ENCODE assay signal across 14 mouse cellular contexts in genomic region chr6:30713455-30713854, GRCm38 (mm10). TPM values are rescaled to one million over a fixed set of nuclear protein-coding genes. Genes with fewer than 3 reads are reported as not detected.
A peak's percentile ranks its signal among the peaks of the same experiment; 100 is the strongest.
DNase-seq lines count a peak whose midpoint lies in the region; ATAC-seq and TF ChIP-seq lines count a peak whose summit lies in the region.
"Had no signal": no experiment of that assay in that cellular context is flagged by ENCODE, and none has a peak within 500 bp of the region (broad histone marks: within the 10 kb centered on the region; RNA-seq: fewer than 3 reads in every experiment).

No protein-coding gene starts in this region.

- no peaks in the 10 kb centered on the region for H3K9me3 ChIP-seq in heart, postnatal 0 days (replicated peaks; ENCODE audit: control insufficient read depth, low read length)
- no peaks in the 10 kb centered on the region for H3K9me3 ChIP-seq in lung, embryonic 15.5 days
- no peaks in the 10 kb centered on the region for H3K9me3 ChIP-seq in embryonic facial prominence, embryonic 10.5 days
- H3K9me3 ChIP-seq in limb, embryonic 12.5 days = no peaks in the 10 kb centered on the region

- no peak overlapping the region for H3K4me2 ChIP-seq in heart, postnatal 0 days (ENCODE audit: low read depth, low read length)
- no peak overlapping the region for H3K4me2 ChIP-seq in lung, embryonic 15.5 days
- H3K4me2 ChIP-seq in limb, embryonic 12.5 days = peak overlapping the region; percentile 19; the same call in 1 of the 2 replicates

- H3K27ac ChIP-seq in heart, postnatal 0 days (ENCODE audit: low read depth) = peak overlapping the region; percentile 32
- H3K27ac ChIP-seq in lung, embryonic 15.5 days = peak overlapping the region; percentile 53
- H3K27ac ChIP-seq in embryonic facial prominence, embryonic 10.5 days (replicated peaks) = peak overlapping the region; percentile 19; the same call in 1 of the 2 replicates
- peak overlapping the region; percentile 64 for H3K27ac ChIP-seq in limb, embryonic 12.5 days

- no peak for TF ChIP-seq CTCF in heart, postnatal 0 days (IDR thresholded peaks at IDR 0.05; ENCODE audit: low read depth)

- no peak overlapping the region for H3K9ac ChIP-seq in heart, postnatal 0 days (replicated peaks; ENCODE audit: low read depth, low read length)
- H3K9ac ChIP-seq in lung, embryonic 15.5 days = no peak overlapping the region
- H3K9ac ChIP-seq in limb, embryonic 12.5 days (replicated peaks) = no peak overlapping the region

- no peak for DNase-seq in heart, postnatal 0 days (ENCODE audit: low spot score)
- no peak for DNase-seq in heart, postnatal 10 days
- DNase-seq in lung, adult 18-20 months = no peak
- DNase-seq in embryonic facial prominence, embryonic 10.5 days (ENCODE audit: low spot score) = no peak
- no peak for DNase-seq in adrenal gland, postnatal 36 days
- DNase-seq: cerebellum, postnatal 10 days; lung, postnatal 14 days; right cerebral cortex, postnatal 14 days; thymus, postnatal 36 days had no signal

- ATAC-seq in heart, postnatal 0 days (ENCODE audit: insufficient read depth, low read depth) = no peak
- no peak for ATAC-seq in lung, embryonic 15.5 days (ENCODE audit: borderline replicate concordance, extremely low read depth, low FRiP score, low TSS enrichment)
- ATAC-seq in limb, embryonic 12.5 days (ENCODE audit: insufficient number of reproducible peaks, insufficient read depth, low FRiP score, low TSS enrichment, low read depth) = no peak
- ATAC-seq: forebrain, embryonic 14.5 days; hindbrain, embryonic 16.5 days; intestine, postnatal 0 days had no signal

- H3K4me3 ChIP-seq in heart, postnatal 0 days (ENCODE audit: low read depth, low read length) = no peak overlapping the region
- no peak overlapping the region for H3K4me3 ChIP-seq in lung, embryonic 15.5 days
- no peak overlapping the region for H3K4me3 ChIP-seq in embryonic facial prominence, embryonic 10.5 days
- no peak overlapping the region for H3K4me3 ChIP-seq in limb, embryonic 12.5 days (replicated peaks)

- peaks cover 6% of the 10 kb centered on the region; the same call in 1 of the 2 replicates for H3K4me1 ChIP-seq in heart, postnatal 0 days (ENCODE audit: control insufficient read depth, insufficient read depth)
- H3K4me1 ChIP-seq in lung, embryonic 15.5 days = peaks cover 49% of the 10 kb centered on the region
- peaks cover 41% of the 10 kb centered on the region for H3K4me1 ChIP-seq in embryonic facial prominence, embryonic 10.5 days
- H3K4me1 ChIP-seq in limb, embryonic 12.5 days (replicated peaks) = peaks cover 71% of the 10 kb centered on the region

- H3K27me3 ChIP-seq in heart, postnatal 0 days (ENCODE audit: control insufficient read depth, insufficient read depth, low read length) = no peaks in the 10 kb centered on the region
- no peaks in the 10 kb centered on the region for H3K27me3 ChIP-seq in lung, embryonic 15.5 days
- no peaks in the 10 kb centered on the region for H3K27me3 ChIP-seq in embryonic facial prominence, embryonic 10.5 days (replicated peaks; ENCODE audit: low read depth, poor library complexity, severe bottlenecking)
- H3K27me3 ChIP-seq in limb, embryonic 12.5 days = no peaks in the 10 kb centered on the region

- H3K36me3 ChIP-seq in heart, postnatal 0 days (replicated peaks; ENCODE audit: control insufficient read depth, insufficient read depth, low read length) = no peaks in the 10 kb centered on the region
- H3K36me3 ChIP-seq in lung, embryonic 15.5 days = no peaks in the 10 kb centered on the region
- H3K36me3 ChIP-seq in embryonic facial prominence, embryonic 10.5 days (replicated peaks) = no peaks in the 10 kb centered on the region
- no peaks in the 10 kb centered on the region for H3K36me3 ChIP-seq in limb, embryonic 12.5 days

- TF ChIP-seq EP300 in heart, postnatal 0 days (IDR thresholded peaks at IDR 0.05; ENCODE audit: low read depth) = no peak

- intact Hi-C loops in heart, postnatal 10 days (cut with DNase I) = no loop called here

- 62% methylated on average over 6 of the region's 6 CpGs for WGBS in heart, postnatal 0 days
- WGBS in lung, embryonic 15.5 days = 78% methylated on average over 6 of the region's 6 CpGs
- WGBS in embryonic facial prominence, embryonic 10.5 days = 88% methylated on average over 6 of the region's 6 CpGs
- WGBS in limb, embryonic 12.5 days = 57% methylated on average over 6 of the region's 6 CpGs

RNA-seq across cellular contexts. Expression of gene Mest, which starts 9.9 kb away (rescaled TPM):
- 717 and 1,330 TPM in 2 replicates for total RNA-seq in heart, postnatal 0 days (2014; rRNA removed; ENCODE audit: low replicate concordance)
- 664 and 669 TPM in 2 replicates for polyA plus RNA-seq in heart, postnatal 0 days (2015; fragmentation: Nextera tagmentation; extraction: Ambion mirVana)
- 100 to 1,000 TPM; 192 to 215 TPM for total RNA-seq in heart, postnatal 10 days (2021)
- 1,436 and 1,497 TPM in 2 replicates for polyA plus RNA-seq in lung, embryonic 15.5 days (2015; fragmentation: Nextera tagmentation; extraction: Ambion mirVana)
- 1,878 and 2,201 TPM in 2 replicates for polyA plus RNA-seq in embryonic facial prominence, embryonic 10.5 days (2016; fragmentation: Nextera tagmentation; extraction: Ambion mirVana)
- polyA plus RNA-seq in limb, embryonic 12.5 days (2016; fragmentation: Nextera tagmentation; extraction: Ambion mirVana) = 1,412 and 1,630 TPM in 2 replicates
- 10 to 100 TPM; 54.1 to 68.9 TPM for total RNA-seq in adrenal gland, postnatal 36 days (2021)

RNA-seq across cellular contexts. Expression of gene Cep41, which starts 19.9 kb away (rescaled TPM):
- 1.7 and 4.7 TPM in 2 replicates for total RNA-seq in heart, postnatal 0 days (2014; rRNA removed; ENCODE audit: low replicate concordance)
- 5.7 and 7.5 TPM in 2 replicates for polyA plus RNA-seq in heart, postnatal 0 days (2015; fragmentation: Nextera tagmentation; extraction: Ambion mirVana)
- total RNA-seq in heart, postnatal 10 days (2021) = 1 to 10 TPM; 2.3 to 4.1 TPM
- 12.1 and 13.0 TPM in 2 replicates for polyA plus RNA-seq in lung, embryonic 15.5 days (2015; fragmentation: Nextera tagmentation; extraction: Ambion mirVana)
- polyA plus RNA-seq in embryonic facial prominence, embryonic 10.5 days (2016; fragmentation: Nextera tagmentation; extraction: Ambion mirVana) = 17.7 and 17.9 TPM in 2 replicates
- 51.1 and 53.5 TPM in 2 replicates for polyA plus RNA-seq in limb, embryonic 12.5 days (2016; fragmentation: Nextera tagmentation; extraction: Ambion mirVana)
- total RNA-seq in adrenal gland, postnatal 36 days (2021) = 1 to 10 TPM; 6.1 to 9.6 TPM
